Mouse (Mus musculus) embryo, embryonic 9.5 days (tissue): ENCODE results near the gene Egf.
"Not testable (repeated sequence)": the region's sequence is repeated elsewhere in the genome, so short reads cannot be mapped to it uniquely, and the experiment has no call there.

Experiments used
- DNase-seq: peaks from one replicate; pipeline ENCODE4 v3.0.0-alpha.2; 2017; ENCODE audit errors: extremely low spot score

Gene Egf

DNA sequence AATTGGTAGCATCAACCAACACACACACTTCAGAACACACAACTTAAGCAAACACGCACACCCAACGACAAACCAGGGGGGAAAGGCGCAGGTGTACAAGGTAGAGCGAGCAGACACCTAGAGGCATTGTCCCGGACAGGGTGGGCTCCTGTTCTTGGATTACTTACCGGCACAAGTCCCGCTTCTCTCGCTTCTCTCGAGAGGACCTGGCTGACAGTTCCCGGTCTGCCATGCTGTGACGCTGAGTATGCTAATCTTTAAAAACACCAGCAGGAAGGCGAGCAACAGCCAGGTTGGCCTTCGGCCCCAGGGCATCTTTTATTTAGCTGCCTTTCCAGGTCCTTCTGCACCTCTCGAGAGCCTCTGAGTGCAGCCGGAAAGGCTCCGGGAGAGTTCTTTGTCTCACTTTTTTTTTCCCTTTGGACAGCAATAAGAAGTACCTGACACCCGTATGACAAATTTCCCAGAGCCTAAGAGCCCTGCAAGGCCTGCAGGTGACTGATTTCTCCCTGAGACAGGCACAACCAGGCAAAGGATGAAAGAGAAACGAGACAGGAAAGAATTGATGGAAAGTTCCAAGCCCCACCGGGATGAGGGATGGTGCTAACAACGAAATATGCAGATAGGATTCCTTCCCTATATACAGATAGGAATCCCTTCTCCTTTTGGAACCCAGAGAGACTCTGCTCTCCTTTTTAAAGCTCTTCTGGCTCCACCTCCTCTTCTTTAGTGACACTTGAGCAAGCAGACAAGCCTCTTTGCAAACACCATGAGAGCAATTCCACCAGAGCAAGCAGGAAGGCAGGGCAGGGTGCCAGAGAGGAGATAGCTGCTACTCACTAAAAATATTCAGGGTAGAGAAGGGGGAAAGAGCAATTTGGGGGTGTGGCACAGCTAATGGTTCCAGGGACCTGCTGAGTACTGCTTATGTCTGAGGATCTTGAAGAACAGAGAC, at the start of gene Egf:
TSS of gene Egf (minus strand) at position 667 of the 955 bp plus-strand sequence.
- peak; percentile 14 for DNase-seq

DNA sequence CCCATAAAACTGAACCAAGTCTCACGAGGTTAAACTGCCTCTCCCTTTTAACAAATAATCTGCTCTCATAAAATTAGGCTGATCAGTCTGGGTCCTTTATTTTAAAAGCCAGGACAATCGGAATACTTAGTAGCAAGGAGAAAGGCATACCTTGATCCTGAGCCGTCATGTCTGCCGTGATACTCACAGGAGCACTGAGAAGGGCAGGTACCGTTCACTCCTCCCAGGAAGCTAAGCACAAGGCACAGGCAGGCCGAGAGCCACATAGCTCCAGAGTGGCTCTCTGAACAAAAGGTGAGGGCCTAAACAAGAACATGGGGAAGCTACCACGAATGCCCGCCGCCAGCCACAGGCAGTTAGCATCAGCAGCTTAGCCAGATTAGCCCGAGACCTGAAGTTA, 48.6 kb upstream of the Egf start, which contains the start of gene Lrit3:
TSS of gene Lrit3 (minus strand) at position 266 of the 400 bp plus-strand sequence.
- no peak for DNase-seq

DNA sequence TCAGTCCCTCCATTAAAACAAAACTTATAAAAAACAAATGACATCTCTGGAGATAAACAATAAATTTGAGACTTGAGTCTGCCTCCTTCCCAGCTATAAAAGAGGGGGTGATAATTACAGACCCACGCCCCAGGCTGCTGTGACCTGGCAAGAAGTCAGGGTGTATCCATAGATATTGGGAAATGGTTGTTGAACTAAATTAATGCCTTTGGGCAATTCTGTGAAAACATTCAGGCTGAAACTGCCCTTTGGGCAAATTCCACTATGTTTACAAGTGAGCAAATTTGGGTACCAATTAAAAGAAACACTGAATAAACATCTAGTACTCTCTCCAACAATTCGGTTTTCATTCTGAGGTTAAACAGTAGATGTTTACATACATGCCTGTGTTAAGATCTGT, 43.9 kb upstream of the Egf start:
- DNase-seq = no peak

DNA sequence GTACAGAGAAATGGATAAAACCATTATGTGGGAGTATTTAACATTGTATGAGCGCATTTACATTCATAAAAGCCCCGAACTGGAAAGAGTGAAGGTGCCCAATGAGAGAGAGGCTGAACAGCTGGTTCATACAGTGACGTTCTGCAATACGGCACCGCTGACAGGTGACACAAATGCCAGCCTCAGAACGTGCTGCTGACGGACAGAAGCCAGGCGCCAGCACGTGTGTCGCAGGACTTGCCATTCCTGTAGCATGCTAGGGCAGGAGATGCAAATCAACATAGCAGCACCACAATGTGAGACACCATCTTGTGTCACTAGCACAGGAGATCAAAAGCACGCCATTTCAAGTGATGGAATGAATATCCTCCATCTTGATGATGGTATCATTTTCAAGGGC, 43.4 kb upstream of the Egf start:
- DNase-seq = no peak

DNA sequence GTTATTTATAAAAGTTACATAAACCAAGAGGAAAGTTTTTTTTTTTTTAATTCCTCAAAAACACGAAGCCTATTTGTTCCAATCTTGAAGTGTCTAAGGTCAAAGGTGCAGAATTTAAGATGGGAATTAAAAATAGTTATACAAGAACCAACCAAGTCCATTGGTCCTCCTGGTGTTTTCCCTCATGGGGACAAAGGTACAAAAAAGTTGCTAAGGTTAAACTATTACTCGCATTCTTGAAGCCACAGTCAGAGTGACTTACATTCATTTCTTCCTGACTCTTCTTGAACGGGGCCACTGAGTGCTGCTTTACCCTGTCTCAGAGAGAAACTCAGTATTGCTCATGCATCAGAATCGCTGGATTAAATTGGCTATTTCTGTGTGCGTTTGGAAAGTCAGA, 42.2 kb upstream of the Egf start:
- DNase-seq = no peak

DNA sequence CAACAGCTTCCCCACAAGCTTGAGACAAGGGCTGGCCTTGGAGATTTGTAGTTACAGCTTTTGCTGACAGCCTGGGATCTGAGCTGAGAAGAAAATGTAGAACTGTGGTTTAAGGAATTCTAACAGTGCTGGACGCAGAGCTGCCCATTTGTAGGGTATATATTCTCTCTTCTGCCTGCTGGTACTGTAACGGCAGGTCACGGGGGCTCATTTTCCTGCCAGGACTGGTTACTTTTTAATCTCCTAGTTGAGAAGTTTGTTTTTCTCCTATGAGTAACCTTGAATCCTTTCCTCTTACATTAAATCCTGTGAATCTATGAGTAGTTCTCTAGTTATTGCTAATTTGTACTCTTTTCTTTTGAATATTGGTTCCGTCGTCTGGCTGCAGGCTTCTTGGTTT, 38.7 kb upstream of the Egf start:
- no peak for DNase-seq

DNA sequence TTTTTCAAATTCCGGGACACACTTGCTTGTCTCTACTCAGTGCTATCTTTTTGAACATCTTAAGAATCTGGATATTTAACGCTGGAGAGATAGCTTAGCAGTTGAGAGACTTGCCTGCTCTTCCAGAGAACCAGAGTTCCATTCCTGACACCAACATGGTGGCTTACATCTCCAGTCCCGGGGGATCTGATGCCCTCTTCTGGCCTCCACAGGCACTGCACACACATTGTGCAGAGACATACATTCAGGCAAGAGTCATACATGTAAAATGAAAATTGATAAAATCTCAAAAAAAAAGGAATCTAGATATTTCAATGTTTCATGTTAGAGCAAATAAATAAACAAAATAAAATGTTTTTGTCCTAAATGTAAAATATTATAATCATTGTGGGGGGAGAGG, 27.6 kb upstream of the Egf start:
- no peak for DNase-seq

DNA sequence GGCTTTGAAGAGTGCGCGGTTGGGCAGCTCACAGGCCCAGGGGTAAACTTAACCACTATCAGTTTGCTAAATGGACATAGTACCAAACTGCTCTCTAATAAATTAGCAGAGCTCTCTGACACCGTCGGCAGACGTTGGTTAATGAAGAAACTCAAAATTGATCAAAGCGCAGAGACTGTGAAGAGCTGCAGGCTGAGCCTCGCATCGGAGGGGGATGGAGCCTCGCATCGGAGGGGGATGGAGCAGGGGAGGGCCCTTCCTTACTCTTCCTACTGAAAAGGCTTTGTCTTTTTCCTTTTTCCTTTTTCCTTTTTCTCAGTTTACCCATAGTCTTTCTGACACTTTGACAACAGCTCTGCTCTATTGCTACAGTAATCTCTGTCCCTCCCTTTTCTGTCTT, 26.3 kb upstream of the Egf start:
- DNase-seq = no peak

DNA sequence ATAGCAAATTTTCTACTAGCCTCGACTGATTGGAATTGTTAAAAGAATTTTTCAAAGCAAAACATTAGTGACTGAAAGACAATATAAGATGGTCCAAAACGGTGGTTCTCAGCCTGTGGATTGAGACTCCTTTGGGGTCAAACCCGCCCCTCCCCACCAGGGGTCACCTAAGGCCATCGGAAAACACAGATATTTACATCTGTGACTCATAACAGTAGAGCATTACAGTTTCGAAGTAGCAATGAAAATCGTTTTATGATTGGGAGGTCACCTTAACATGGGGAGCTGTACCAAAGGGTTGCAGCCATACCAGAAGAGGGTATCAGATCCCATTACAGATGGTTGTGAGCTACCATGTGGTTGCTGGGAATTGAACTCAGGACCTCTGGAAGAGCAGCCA, 16.1 kb upstream of the Egf start:
- DNase-seq = no peak

DNA sequence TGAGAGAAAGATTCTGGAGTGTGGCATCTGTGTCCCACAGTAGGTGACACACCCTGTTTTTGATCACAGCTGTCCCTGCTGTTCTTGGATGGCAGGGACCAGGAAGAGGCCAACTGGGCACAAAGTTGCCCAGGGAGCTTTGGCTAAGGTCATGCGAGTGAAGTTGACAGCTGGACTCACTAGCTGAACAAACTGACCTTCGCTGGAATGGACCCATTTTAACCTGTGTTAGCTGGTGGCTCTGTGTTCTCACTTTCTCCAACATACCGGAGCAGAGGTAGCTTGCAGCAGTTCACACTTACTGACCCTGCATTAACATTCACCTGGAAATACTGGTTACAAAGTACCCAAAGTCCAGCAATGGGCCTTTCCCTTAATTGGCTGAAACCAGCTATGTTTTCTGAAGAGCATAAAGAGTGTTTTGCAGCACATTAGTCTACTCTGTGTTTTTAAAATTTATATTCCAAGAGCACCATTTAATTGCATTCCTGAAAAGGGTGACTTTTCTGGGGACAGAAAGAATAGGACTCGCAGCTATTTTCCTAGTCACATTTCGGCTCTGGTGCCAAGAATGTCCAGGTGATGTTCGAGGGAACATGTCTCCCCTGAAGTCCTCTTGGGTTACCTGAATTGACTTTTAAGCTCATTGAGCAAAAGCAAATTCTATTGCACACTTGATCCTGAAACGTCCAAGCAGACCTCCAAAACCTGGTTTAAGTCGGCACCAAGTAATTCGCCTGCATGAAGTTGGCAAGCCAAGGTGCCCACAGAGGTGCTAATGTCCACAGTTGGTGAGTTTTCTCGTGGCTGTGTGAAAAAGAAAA, 12.1 kb upstream of the Egf start:
- DNase-seq = no peak

DNA sequence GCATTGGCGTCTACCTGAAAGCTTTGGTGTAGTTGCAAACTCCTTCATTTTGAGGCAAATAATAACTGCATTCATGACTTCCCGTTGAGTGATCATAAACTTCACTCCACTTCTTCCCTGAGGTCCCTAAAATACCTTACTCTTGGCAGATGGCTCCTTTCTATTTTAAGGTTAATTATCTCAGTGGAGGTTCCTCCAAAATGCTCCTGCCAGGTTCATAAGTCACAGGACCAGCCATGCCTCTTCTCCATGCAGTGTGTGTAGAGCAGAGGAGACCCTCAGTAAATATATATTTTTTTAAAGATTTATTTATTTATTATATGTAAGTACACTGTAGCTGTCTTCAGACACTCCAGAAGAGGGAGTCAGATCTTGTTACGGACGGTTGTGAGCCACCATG, 11.0 kb upstream of the Egf start:
- DNase-seq = no peak

DNA sequence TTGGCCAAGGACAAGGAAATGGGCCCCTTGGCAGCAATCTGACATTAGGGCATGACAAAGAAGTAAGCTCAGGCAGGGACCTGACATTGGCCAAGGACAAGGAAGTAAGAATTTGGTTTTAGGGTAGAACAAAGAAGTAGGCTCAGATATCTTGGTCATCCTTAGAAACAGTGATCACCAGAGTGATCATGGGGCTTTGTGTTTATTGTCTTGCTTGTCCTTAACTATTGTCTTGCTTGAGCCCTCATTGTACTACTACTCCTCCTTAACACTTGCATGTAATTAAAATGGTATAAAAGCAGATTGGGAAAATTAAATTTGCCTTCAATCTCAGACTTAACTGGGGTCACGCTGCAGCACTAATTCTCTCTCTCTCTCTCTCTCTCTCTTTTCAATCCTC, 2.5 kb upstream of the Egf start:
- DNase-seq = not testable (repeated sequence)

DNA sequence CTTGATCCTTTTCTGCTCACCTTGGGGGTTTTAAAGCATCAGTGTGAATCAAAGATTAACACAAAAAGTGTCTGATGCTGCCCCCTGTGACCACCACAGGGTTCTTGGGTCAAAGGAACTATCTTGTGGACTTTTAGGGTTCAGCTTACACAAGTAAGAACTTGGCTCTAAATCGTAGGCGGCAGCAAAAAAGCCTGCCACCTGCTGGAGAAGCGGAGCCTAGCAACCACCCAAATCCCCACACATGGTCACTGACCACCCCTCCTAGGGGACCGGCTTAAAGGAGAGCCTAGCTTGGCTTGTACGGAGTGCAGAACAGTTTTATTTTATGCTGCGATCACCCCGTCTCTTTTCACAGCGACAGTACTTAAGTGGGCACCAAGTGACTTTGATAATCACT, 10.3 kb downstream of the Egf start:
- peak; percentile 41 for DNase-seq

DNA sequence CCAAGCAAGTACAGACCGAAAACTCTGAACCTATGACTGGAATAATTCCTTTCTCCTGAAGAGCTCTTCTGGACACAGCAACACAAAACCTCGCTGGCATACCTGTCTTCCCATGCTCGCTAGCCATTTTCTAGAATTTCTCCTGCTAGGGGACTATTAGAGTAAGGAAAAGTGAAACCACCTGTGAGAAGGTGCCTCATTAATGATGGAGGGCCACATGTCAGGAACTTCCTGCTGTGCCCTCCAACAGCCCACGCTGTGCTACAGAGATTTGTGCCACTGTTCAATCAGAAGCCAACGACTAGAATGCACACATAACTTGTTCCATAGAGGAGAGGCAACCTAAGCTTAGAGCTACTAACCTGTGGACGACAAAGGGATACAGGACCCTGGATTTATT, 12.3 kb downstream of the Egf start:
- no peak for DNase-seq

DNA sequence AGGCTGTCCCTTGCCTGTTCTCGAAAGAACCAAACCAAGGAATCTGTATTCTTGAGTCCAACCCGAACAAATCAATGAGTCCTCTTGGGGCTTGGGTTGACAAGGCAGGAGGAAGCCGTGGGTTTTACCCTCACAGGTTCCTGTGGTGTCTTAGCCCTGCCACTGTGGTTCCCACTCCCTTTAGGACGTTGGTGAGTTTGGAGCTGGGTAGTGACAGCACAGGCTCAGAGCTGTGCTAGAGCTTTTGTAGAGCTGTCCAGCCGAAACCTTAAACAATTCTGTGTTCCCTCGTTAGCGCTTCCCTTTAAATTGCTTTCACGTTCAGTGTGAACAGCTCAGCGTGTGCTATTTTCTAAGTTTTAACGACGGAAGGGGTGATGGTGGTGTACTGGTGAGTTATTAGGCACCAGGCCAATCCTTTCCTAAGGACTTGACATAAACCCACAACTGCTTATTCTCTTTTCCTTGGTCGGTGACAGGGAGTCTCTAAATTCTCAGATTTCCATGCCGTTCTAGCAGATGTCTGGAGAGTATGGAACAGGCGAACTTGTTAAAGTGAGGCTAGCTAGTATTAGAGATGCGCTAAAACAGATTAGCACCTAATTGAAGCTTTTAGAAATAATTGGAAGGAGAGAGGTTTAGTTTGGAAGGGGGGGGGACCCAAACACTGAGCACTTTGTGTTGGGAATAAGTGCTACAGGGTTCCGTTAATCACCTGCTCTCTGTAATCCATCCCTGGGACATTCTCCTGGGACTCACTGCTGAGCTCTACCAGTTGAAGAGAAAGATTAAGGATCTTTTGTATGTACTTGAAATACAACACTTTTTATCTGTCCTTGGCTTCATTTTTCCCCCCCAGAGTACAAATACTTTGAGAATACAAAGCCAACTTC, 16.6 kb downstream of the Egf start:
- no peak for DNase-seq

DNA sequence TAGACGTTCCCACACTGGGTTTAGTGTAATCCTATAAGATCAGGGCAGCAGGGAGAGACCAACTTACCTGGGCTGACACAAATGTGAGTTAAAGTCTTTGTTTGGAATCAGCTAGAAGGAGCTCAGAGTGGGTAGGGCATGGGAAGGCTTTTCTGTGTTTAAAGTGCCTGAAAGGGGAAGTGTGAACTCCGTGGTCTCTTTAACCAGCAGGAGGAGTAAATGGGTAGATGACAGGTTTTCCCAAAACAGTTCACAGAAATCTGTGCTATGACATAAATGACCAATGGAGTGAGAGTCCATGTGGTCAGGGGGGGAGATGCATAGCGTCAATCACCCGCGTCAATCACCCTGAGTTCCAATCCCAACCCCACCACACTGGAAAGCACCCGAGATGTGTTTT, 23.5 kb downstream of the Egf start:
- DNase-seq = no peak

DNA sequence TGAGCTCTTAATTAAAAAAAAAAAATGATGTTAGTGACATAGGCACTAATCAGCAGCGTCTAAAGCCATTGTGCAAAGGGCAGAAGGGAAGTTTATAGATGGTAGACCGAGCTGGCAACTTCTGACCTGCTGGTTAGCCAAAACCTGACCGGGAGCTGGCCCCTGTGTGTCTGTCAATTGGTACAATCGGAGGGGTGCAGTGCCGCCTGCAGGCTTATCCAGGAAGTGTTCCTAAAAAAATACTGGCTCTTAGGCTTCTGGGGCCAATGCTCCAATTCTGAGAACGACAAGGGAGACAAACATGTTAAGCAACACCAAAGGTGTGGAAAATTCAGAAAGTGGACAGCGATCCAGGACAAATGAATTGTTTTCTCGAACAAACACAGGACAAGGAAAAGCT, 24.7 kb downstream of the Egf start:
- peak; percentile 39 for DNase-seq

DNA sequence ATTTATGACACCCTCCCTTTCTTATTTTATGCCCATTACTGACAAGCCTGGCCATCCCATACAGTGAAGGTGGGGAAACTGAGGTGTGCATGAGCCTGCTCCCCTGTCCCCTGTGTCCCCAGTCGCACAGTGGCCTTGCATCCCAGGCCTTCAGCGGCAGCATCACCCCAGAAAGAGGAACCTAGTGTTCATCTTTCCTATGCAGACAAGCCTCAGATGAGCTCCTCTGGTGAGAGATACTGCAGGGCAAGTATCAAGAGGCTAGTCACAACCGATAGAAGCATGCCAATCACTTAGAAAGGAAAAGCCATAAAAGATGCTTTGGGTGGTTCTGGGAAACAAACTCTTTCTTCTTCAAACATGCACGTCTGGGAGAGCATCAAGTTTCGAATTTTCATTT, 25.2 kb downstream of the Egf start:
- no peak for DNase-seq

DNA sequence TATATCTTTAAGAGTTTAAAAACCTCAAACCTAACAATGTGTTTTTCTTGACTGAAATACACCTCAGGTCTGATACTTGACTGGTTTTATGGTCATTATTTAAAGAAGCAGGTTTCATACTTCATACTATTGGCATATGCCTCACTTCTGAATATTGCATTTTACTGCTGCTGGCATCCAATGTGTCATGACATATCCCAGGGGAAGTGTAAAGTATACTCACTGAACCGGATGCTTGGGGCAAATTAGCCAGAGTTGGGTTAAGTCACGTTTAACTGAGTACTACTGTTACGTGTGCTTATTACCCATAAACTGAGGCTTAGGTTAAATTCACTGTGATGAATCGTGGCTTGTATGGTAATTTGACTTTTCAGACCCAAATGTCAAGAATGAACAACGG, 29.5 kb downstream of the Egf start:
- no peak for DNase-seq

DNA sequence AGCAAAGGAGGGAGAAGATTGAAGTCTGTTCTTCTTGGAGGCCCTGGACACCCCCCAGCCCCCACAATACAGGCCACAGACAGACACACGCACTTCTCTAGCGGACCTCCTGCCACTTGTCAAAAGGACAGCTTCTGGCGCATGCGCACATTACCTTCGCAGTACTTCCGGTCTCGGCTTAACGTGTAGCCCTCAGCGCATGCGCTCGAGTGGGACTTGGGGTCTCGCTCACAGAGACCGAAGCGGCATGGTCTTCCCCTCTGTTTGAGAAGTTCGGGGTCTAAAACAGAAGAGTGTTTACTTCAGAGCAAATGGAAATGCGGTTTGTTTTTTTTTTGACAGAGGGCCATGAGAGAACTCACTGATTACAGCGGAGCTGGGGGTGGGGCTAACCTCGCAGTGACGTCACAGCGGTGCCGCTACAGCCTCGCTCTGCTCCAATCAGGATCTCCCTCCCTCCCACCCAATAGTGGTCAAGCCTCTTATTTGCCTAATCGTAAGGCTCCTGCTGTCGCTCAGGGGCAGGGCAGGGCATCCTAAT, 30.1 kb downstream of the Egf start:
- DNase-seq = peak; percentile 89

DNA sequence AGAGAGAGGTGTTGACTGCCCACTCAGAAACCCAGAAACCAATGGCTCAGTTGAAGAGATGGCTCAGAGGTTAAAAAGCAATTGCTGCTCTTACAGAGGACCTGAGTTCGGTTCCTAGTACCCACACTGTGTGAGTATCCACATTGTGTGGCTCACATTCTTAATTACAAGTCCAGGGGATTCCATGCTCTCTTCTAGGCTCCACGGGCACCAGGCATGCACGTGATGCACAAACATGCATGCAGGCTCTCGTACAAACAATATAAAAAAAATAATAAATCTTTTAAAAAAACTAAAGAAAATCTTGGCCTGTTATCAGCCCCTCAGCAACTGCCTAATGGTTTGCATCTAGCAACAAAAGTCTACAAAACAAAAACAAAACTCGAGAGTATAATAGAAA, 30.6 kb downstream of the Egf start:
- DNase-seq = no peak

DNA sequence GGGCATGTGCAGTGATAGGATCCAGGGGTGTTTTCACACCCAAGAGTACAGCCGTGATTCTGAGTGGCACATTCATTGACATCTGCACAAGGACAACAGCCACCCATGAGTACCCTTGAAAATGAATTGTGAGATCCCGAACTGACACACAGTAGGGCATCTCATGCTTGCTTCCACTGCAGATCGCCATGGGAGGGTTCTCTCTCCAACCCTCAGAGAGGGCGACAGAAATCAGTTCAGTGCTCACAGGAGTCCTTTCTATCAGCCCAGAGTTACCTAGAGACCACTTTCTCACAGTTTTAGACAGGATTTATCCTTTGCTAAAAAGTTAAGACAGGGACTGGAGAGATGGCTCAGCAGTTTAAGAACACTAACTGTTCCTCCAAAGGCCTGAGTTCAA, 31.8 kb downstream of the Egf start:
- no peak for DNase-seq
